11 mouse cellular contexts compared by ENCODE assay signal in the genomic region with DNA sequence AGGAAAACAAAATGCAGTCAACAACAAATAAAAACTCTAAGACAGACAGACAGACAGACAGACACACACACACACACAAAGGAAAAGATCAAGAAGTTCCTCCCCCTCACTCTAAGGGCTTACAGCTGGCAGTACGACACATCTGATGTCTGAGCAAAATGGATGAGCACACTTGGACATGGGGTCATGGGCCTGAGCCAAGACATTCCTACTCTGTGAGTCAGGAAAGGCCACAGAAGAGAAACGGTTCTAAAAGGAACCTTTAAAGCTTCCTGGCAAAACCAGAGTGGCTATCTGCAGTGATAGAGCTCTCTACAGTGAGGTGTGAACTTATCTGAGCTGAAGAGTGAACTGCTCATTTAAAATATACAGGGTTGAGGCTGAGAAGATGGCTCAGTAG. TPM values are rescaled to one million over a fixed set of nuclear protein-coding genes. Genes with fewer than 3 reads are reported as not detected.
A peak's percentile ranks its signal among the peaks of the same experiment; 100 is the strongest.
DNase-seq lines count a peak whose midpoint lies in the region; ATAC-seq and TF ChIP-seq lines count a peak whose summit lies in the region.
"Had no signal": no experiment of that assay in that cellular context is flagged by ENCODE, and none has a peak within 500 bp of the region (broad histone marks: within the 10 kb centered on the region; RNA-seq: fewer than 3 reads in every experiment).

No protein-coding gene starts in this region.

- H3K9me3 ChIP-seq in intestine, embryonic 14.5 days (ENCODE audit: control insufficient read depth, low read length): no peaks in the 10 kb centered on the region
- H3K9me3 ChIP-seq in intestine, postnatal 0 days (ENCODE audit: control insufficient read depth): no peaks in the 10 kb centered on the region
- H3K9me3 ChIP-seq in heart, embryonic 11.5 days (replicated peaks; ENCODE audit: control insufficient read depth, low read length): no peaks in the 10 kb centered on the region
- H3K9me3 ChIP-seq: forebrain, embryonic 15.5 days; limb, embryonic 13.5 days had no signal

- H3K4me2 ChIP-seq in intestine, embryonic 14.5 days (ENCODE audit: low read length): no peak overlapping the region
- no peak overlapping the region for H3K4me2 ChIP-seq in intestine, postnatal 0 days (replicated peaks; ENCODE audit: low read depth)
- no peak overlapping the region for H3K4me2 ChIP-seq in heart, embryonic 11.5 days
- H3K4me2 ChIP-seq: forebrain, embryonic 15.5 days; limb, embryonic 13.5 days had no signal

- H3K27ac ChIP-seq in intestine, embryonic 14.5 days (ENCODE audit: low read depth): no peak overlapping the region
- no peak overlapping the region for H3K27ac ChIP-seq in intestine, postnatal 0 days (ENCODE audit: low read depth, low read length)
- no peak overlapping the region for H3K27ac ChIP-seq in heart, embryonic 11.5 days (ENCODE audit: low read depth, low read length)
- H3K27ac ChIP-seq: forebrain, embryonic 15.5 days; limb, embryonic 13.5 days had no signal

- DNase-seq in intestine, embryonic 14.5 days (ENCODE audit: low spot score): peak; percentile 62
- peak; percentile 81 for DNase-seq in kidney, postnatal 14 days
- peak; percentile 49 for DNase-seq in testis, postnatal 10 days (ENCODE audit: low spot score)
- DNase-seq in right cerebral cortex, postnatal 25 days: no peak

- H3K27me3 ChIP-seq in intestine, embryonic 14.5 days (replicated peaks; ENCODE audit: control insufficient read depth, insufficient read depth, low read length): no peaks in the 10 kb centered on the region
- no peaks in the 10 kb centered on the region for H3K27me3 ChIP-seq in intestine, postnatal 0 days (replicated peaks; ENCODE audit: control insufficient read depth, insufficient read depth, low read length)
- no peaks in the 10 kb centered on the region for H3K27me3 ChIP-seq in heart, embryonic 11.5 days (ENCODE audit: control insufficient read depth, insufficient read depth, low read length)
- H3K27me3 ChIP-seq: forebrain, embryonic 15.5 days; limb, embryonic 13.5 days had no signal

- H3K9ac ChIP-seq in intestine, embryonic 14.5 days (ENCODE audit: low read length): no peak overlapping the region
- H3K9ac ChIP-seq in intestine, postnatal 0 days (ENCODE audit: low read depth, low read length): no peak overlapping the region
- H3K9ac ChIP-seq in heart, embryonic 11.5 days (ENCODE audit: low read depth, low read length): no peak overlapping the region
- H3K9ac ChIP-seq: forebrain, embryonic 15.5 days; limb, embryonic 13.5 days had no signal

- TF ChIP-seq CTCF in intestine, postnatal 0 days (IDR thresholded peaks at IDR 0.05; ENCODE audit: low read depth): no peak

- 32% methylated on average over 2 of the region's 2 CpGs for WGBS in intestine, embryonic 14.5 days
- WGBS in intestine, postnatal 0 days: 41% methylated on average over 2 of the region's 2 CpGs
- 29% methylated on average over 2 of the region's 2 CpGs for WGBS in heart, embryonic 11.5 days (ENCODE audit: insufficient replicate concordance)

- H3K4me3 ChIP-seq in intestine, embryonic 14.5 days (ENCODE audit: low read depth, low read length): no peak overlapping the region
- H3K4me3 ChIP-seq in intestine, postnatal 0 days (ENCODE audit: low read depth, low read length): no peak overlapping the region
- H3K4me3 ChIP-seq in heart, embryonic 11.5 days (ENCODE audit: low read depth, low read length): no peak overlapping the region
- H3K4me3 ChIP-seq: forebrain, embryonic 15.5 days; limb, embryonic 13.5 days had no signal

- no peaks in the 10 kb centered on the region for H3K36me3 ChIP-seq in intestine, embryonic 14.5 days (ENCODE audit: control insufficient read depth, insufficient read depth, low read length)
- no peaks in the 10 kb centered on the region for H3K36me3 ChIP-seq in intestine, postnatal 0 days (ENCODE audit: control insufficient read depth, insufficient read depth)
- no peaks in the 10 kb centered on the region for H3K36me3 ChIP-seq in heart, embryonic 11.5 days (ENCODE audit: control insufficient read depth, insufficient read depth, low read length)
- H3K36me3 ChIP-seq: forebrain, embryonic 15.5 days; limb, embryonic 13.5 days had no signal

- ATAC-seq in intestine, embryonic 14.5 days (replicated peaks; ENCODE audit: low FRiP score, low TSS enrichment, low read depth): 0 out of 2 replicates have a peak, but pooled peaks have one; percentile 53
- ATAC-seq in intestine, postnatal 0 days: no peak
- 0 out of 2 replicates have a peak, but pooled peaks have one; percentile 35 for ATAC-seq in heart, embryonic 11.5 days (replicated peaks; ENCODE audit: insufficient number of reproducible peaks, low FRiP score, low TSS enrichment)
- ATAC-seq in erythroid progenitor cell, adult 5-6 weeks (replicated peaks; ENCODE audit: low FRiP score, poor library complexity, severe bottlenecking): no peak
- ATAC-seq in activated CD4-positive, CD25-positive, alpha-beta regulatory T cell, adult 4 months: no peak
- ATAC-seq: forebrain, embryonic 15.5 days had no signal

- no peaks in the 10 kb centered on the region; the same call in 1 of the 2 replicates for H3K4me1 ChIP-seq in intestine, embryonic 14.5 days (replicated peaks; ENCODE audit: control insufficient read depth, insufficient read depth, low read length)
- no peaks in the 10 kb centered on the region for H3K4me1 ChIP-seq in intestine, postnatal 0 days (replicated peaks; ENCODE audit: control insufficient read depth, insufficient read depth, low read length)
- H3K4me1 ChIP-seq in heart, embryonic 11.5 days (ENCODE audit: control insufficient read depth, insufficient read depth, low read length): no peaks in the 10 kb centered on the region
- H3K4me1 ChIP-seq: forebrain, embryonic 15.5 days; limb, embryonic 13.5 days had no signal

RNA-seq across cellular contexts. Expression of a gene that starts 46.0 kb away (rescaled TPM):
- polyA plus RNA-seq in intestine, embryonic 14.5 days (2014; fragmentation: Nextera tagmentation; extraction: Ambion mirVana): not detected in 2 replicates
- not detected in 2 replicates for polyA plus RNA-seq in intestine, postnatal 0 days (2015; fragmentation: Nextera tagmentation; extraction: Ambion mirVana)
- polyA plus RNA-seq in heart, embryonic 11.5 days (2014; fragmentation: Nextera tagmentation; extraction: Ambion mirVana): not detected in 2 replicates
- total RNA-seq in erythroid progenitor cell, adult 5-6 weeks (2015; ENCODE audit: low replicate concordance): not detected in 2 replicates
- not detected in 2 replicates for total RNA-seq in erythroid progenitor cell, adult 5-6 weeks (2017; ENCODE audit: low replicate concordance)
- not detected for polyA plus RNA-seq in activated CD4-positive, CD25-positive, alpha-beta regulatory T cell, adult 4 months (2017; shearing (Covaris generic))
- polyA plus RNA-seq: forebrain, embryonic 15.5 days; neural tube, embryonic 11.5 days had no signal

Comparison
In these comparisons a context has a peak if more than half of its experiments do, and no peak if none do; other contexts are left out.
1. ATAC-seq: peak in intestine, embryonic 14.5 days (single experiment) and heart, embryonic 11.5 days (single experiment); none in intestine, postnatal 0 days (single experiment), erythroid progenitor cell, adult 5-6 weeks (single experiment) and activated CD4-positive, CD25-positive, alpha-beta regulatory T cell, adult 4 months (single experiment).